ENCODE assay signal across 14 mouse cellular contexts in genomic region chr10:117797106-117797505, GRCm38 (mm10).
"Had no signal": no experiment of that assay in that cellular context is flagged by ENCODE, and none has a peak within 500 bp of the region (broad histone marks: within the 10 kb centered on the region; RNA-seq: fewer than 3 reads in every experiment).

No protein-coding gene starts in this region.

- H3K27me3 ChIP-seq: liver, embryonic 13.5 days had no signal

- H3K27ac ChIP-seq: left cerebral cortex, adult 2 months; liver, embryonic 13.5 days; stomach, postnatal 0 days had no signal

- H3K9me3 ChIP-seq: liver, embryonic 13.5 days had no signal

- DNase-seq: kidney, adult 18-20 months; kidney, adult 9 months; kidney, postnatal 25 days; layer of hippocampus, postnatal 36 days; liver, embryonic 13.5 days; lung, adult 2 months; lung, postnatal 14 days; lung, postnatal 4 days; midbrain, embryonic 14.5 days; thymus, adult 2 months; thymus, postnatal 25 days had no signal

- H3K4me2 ChIP-seq: liver, embryonic 13.5 days; midbrain, embryonic 11.5 days had no signal

- H3K9ac ChIP-seq: liver, embryonic 13.5 days had no signal

- H3K36me3 ChIP-seq: liver, embryonic 13.5 days had no signal

- H3K4me3 ChIP-seq: left cerebral cortex, adult 2 months; liver, embryonic 13.5 days had no signal
